Mouse (Mus musculus) E14TG2a.4 (cell line): Measurements from ENCODE around the gene Gmeb2.

Experiments used
- H3K27me3 ChIP-seq: 2 replicates; pipeline ENCODE4 v1.6.1; 2014; ENCODE audit warnings: low read length, control low read depth; ENCODE audit not compliant: insufficient read depth
- H3K36me3 ChIP-seq: 2 replicates; pipeline ENCODE4 v1.6.1; 2014; ENCODE audit warnings: low read length, control low read depth; ENCODE audit not compliant: insufficient read depth
- H3K4me1 ChIP-seq: replicated peaks from 2 replicates; pipeline ENCODE4 v1.6.1; 2014; ENCODE audit warnings: low read depth, low read length, control low read depth
- H3K4me3 ChIP-seq: replicated peaks from 2 replicates; pipeline ENCODE4 v1.5.1; 2014; ENCODE audit warnings: mild to moderate bottlenecking, low read length
- H3K9me3 ChIP-seq: 2 replicates; pipeline ENCODE4 v1.6.1; 2014; ENCODE audit warnings: low read length, control low read depth
- CTCF ChIP-seq: conservative IDR thresholded peaks from 2 replicates; pipeline ENCODE4 v1.5.1; 2014; ENCODE audit warnings: low read length
- NANOG ChIP-seq: IDR thresholded peaks from 2 replicates; pipeline ENCODE4 v1.6.1; 2014; ENCODE audit warnings: borderline replicate concordance, low read length, mixed read lengths
- POU5F1 ChIP-seq: IDR thresholded peaks from 2 replicates; pipeline ENCODE4 v1.6.1; 2014; ENCODE audit warnings: low read length, borderline replicate concordance

The Gmeb2 gene

GRCm38 (mm10) chr2:181205678-181206077 is 82.2 kb downstream of the Gmeb2 start:
- no peaks in the 10 kb centered on the region for H3K36me3 ChIP-seq
- H3K4me3 ChIP-seq: no peak overlapping the region
- TF ChIP-seq POU5F1 (no peak), CTCF (no peak), NANOG (no peak)
- H3K27me3 ChIP-seq: peaks cover 42% of the 10 kb centered on the region
- H3K4me1 ChIP-seq: peaks cover 7% of the 10 kb centered on the region
- H3K9me3 ChIP-seq: no peaks in the 10 kb centered on the region

GRCm38 (mm10) chr2:181202886-181203285 is 84.9 kb downstream of the Gmeb2 start:
- H3K36me3 ChIP-seq: no peaks in the 10 kb centered on the region
- no peaks in the 10 kb centered on the region for H3K9me3 ChIP-seq
- H3K4me1 ChIP-seq: peaks cover 7% of the 10 kb centered on the region
- peaks cover 18% of the 10 kb centered on the region for H3K27me3 ChIP-seq
- TF ChIP-seq CTCF (no peak), NANOG (no peak), POU5F1 (no peak)
- H3K4me3 ChIP-seq: no peak overlapping the region

- Histone ChIP-seq H3K9me3 (no peaks in the 10 kb centered on the region), H3K4me1 (peaks cover 7% of the 10 kb centered on the region), H3K4me3 (no peak within 1 kb of the TSS), H3K27me3 (peaks cover 13% of the 10 kb centered on the region), H3K36me3 (no peaks in the 10 kb centered on the region)
- TF ChIP-seq POU5F1 (no peak), NANOG (no peak), CTCF (no peak)
These were observed 85.4 kb downstream of the Gmeb2 start, which contains the start of gene Ptk6 for GRCm38 (mm10) chr2:181202422-181202821. Ptk6 (minus strand) TSS chr2:181202789.

- Histone ChIP-seq H3K27me3 (peaks cover 12% of the 10 kb centered on the region), H3K9me3 (no peaks in the 10 kb centered on the region), H3K4me1 (peaks cover 7% of the 10 kb centered on the region), H3K4me3 (no peak overlapping the region), H3K36me3 (no peaks in the 10 kb centered on the region)
- TF ChIP-seq NANOG (no peak), CTCF (no peak), POU5F1 (no peak)
These were observed 86.2 kb downstream of the Gmeb2 start for GRCm38 (mm10) chr2:181201606-181202005.
